Mouse (Mus musculus) heart, postnatal 0 days (tissue): Measurements from ENCODE around the gene Rsbn1l. TPM values are rescaled to one million over a fixed set of nuclear protein-coding genes. Genes with fewer than 3 reads are reported as not detected.

Source experiments
- ATAC-seq: fragments of 200-750 bp; cut with Nextera tagmentation; 2 replicates; pipeline ENCODE4 v1.8.0; 2017; ENCODE audit warnings: low read depth, moderate number of reproducible peaks, moderate library complexity; ENCODE audit not compliant: insufficient read depth
- DNase-seq: peaks from one replicate; pipeline ENCODE4 v3.0.0-alpha.2; 2016; ENCODE audit warnings: low spot score
- H3K27ac ChIP-seq: fragments of 300-500 bp; sonication (generic); 2 replicates; pipeline ENCODE4 v1.5.1; 2014; ENCODE audit warnings: low read depth, mild to moderate bottlenecking
- H3K27me3 ChIP-seq: fragments of 300-500 bp; sonication (generic); 2 replicates; pipeline ENCODE4 v1.6.1; 2014; ENCODE audit warnings: low read length, mixed read lengths; ENCODE audit not compliant: control insufficient read depth, insufficient read depth
- H3K36me3 ChIP-seq: fragments of 300-500 bp; sonication (generic); replicated peaks from 2 replicates; pipeline ENCODE4 v1.6.1; 2014; ENCODE audit warnings: low read length, mixed read lengths; ENCODE audit not compliant: control insufficient read depth, insufficient read depth
- H3K4me1 ChIP-seq: fragments of 300-500 bp; sonication (generic); 2 replicates; pipeline ENCODE4 v1.6.1; 2014; ENCODE audit warnings: antibody characterized with exemption; ENCODE audit not compliant: control insufficient read depth, insufficient read depth
- H3K4me2 ChIP-seq: fragments of 300-500 bp; sonication (generic); 2 replicates; pipeline ENCODE4 v1.6.1; 2014; ENCODE audit warnings: low read depth, mild to moderate bottlenecking, low read length, moderate library complexity
- H3K4me3 ChIP-seq: fragments of 300-500 bp; sonication (generic); 2 replicates; pipeline ENCODE4 v1.5.1; 2014; ENCODE audit warnings: low read depth, low read length
- H3K9ac ChIP-seq: fragments of 300-500 bp; sonication (generic); replicated peaks from 2 replicates; pipeline ENCODE4 v1.6.1; 2014; ENCODE audit warnings: low read depth, low read length, mixed read lengths
- H3K9me3 ChIP-seq: fragments of 300-500 bp; sonication (generic); replicated peaks from 2 replicates; pipeline ENCODE4 v1.6.1; 2016; ENCODE audit warnings: low read length; ENCODE audit not compliant: control insufficient read depth
- CTCF ChIP-seq: IDR thresholded peaks from 2 replicates; pipeline ENCODE4 v1.5.1; 2016; ENCODE audit warnings: antibody characterized with exemption, control low read depth, low read depth
- EP300 ChIP-seq: IDR thresholded peaks from 2 replicates; pipeline ENCODE4 v1.6.1; 2016; ENCODE audit warnings: antibody characterized with exemption, low read depth
- WGBS: fragments of 180-500 bp; shearing (Covaris S2); extraction: QIAGEN DNeasy Blood & Tissue Kit; methylation state at CpG from one replicate; pipeline ENCODE4 v1.1.7; 2014; 5-methylcytosine and 5-hydroxymethylcytosine counted together
- polyA plus RNA-seq: library from polyadenylated mRNA; unstranded; fragments of >200 nt; fragmentation: Nextera tagmentation; extraction: Ambion mirVana; gene quantifications from 2 replicates; pipeline ENCODE4 v1.2.1, GENCODE M21; 2015
- total RNA-seq: library from RNA; depleted of rRNA; stranded (reverse); fragments of >200 nt; gene quantifications from 2 replicates; pipeline ENCODE4 v1.2.3, GENCODE M21; 2014; ENCODE audit warnings: low replicate concordance

The Rsbn1l gene
- total and polyA plus RNA-seq, 2 experiments from 2014 or later = 8.5 to 9.4 TPM

- no peaks in the 10 kb centered on the region for H3K36me3 ChIP-seq
Measured at GRCm38 (mm10) chr5:20880386-20880785, 75.8 kb downstream of the Rsbn1l start.

GRCm38 (mm10) chr5:20876934-20877426 is 79.2 kb downstream of the Rsbn1l start:
- Histone ChIP-seq H3K36me3 (no peaks in the 10 kb centered on the region), H3K4me1 (peaks cover 6% of the 10 kb centered on the region; the same call in 1 of the 2 replicates), H3K4me2 (no peak overlapping the region), H3K27me3 (no peaks in the 10 kb centered on the region), H3K9me3 (no peaks in the 10 kb centered on the region), H3K9ac (no peak overlapping the region), H3K4me3 (no peak overlapping the region), H3K27ac (no peak overlapping the region; the same call in 1 of the 2 replicates)
- TF ChIP-seq CTCF (no peak), EP300 (no peak)
- DNase-seq = no peak
- 46% methylated on average over 1 of the region's 1 CpGs for WGBS
- no peak for ATAC-seq

More at GRCm38 (mm10) chr5:20880386-20880785, 75.8 kb downstream of the Rsbn1l start:
- Histone ChIP-seq H3K9ac (peak overlapping the region; percentile 90), H3K4me3 (peak overlapping the region; percentile 82), H3K4me2 (peak overlapping the region; percentile 72), H3K4me1 (peaks cover 15% of the 10 kb centered on the region), H3K27ac (peak overlapping the region; percentile 93), H3K9me3 (no peaks in the 10 kb centered on the region), H3K27me3 (no peaks in the 10 kb centered on the region)
- ATAC-seq (no peak), DNase-seq (peak; percentile 82)
- 36% methylated on average over 2 of the region's 2 CpGs for WGBS
- TF ChIP-seq EP300 (no peak), CTCF (no peak)

- no peaks in the 10 kb centered on the region for H3K36me3 ChIP-seq
- H3K4me1 ChIP-seq = no peaks in the 10 kb centered on the region
- H3K9ac ChIP-seq = no peak overlapping the region
- 63% methylated on average over 1 of the region's 1 CpGs for WGBS
- H3K27ac ChIP-seq = no peak overlapping the region
- no peak overlapping the region for H3K4me3 ChIP-seq
- H3K27me3 ChIP-seq = no peaks in the 10 kb centered on the region
- H3K4me2 ChIP-seq = no peak overlapping the region
- H3K9me3 ChIP-seq = no peaks in the 10 kb centered on the region
- ATAC-seq (no peak), DNase-seq (no peak)
- TF ChIP-seq EP300 = no peak
- no peak for TF ChIP-seq CTCF
Measured at GRCm38 (mm10) chr5:20873146-20873545, 83.1 kb downstream of the Rsbn1l start.

GRCm38 (mm10) chr5:20865193-20865755 is 90.9 kb downstream of the Rsbn1l start:
- H3K4me1 ChIP-seq = peaks cover 4% of the 10 kb centered on the region; the same call in 1 of the 2 replicates
- H3K4me3 ChIP-seq = no peak overlapping the region
- H3K9ac ChIP-seq = no peak overlapping the region
- no peaks in the 10 kb centered on the region for H3K27me3 ChIP-seq
- no peak for TF ChIP-seq CTCF
- TF ChIP-seq EP300 = no peak
- H3K27ac ChIP-seq = no peak overlapping the region
- no peaks in the 10 kb centered on the region for H3K9me3 ChIP-seq
- no peaks in the 10 kb centered on the region for H3K36me3 ChIP-seq
- no peak for DNase-seq
- 93% methylated on average over 2 of the region's 2 CpGs for whole genome bisulfite sequencing
- no peak overlapping the region for H3K4me2 ChIP-seq
- ATAC-seq = no peak

GRCm38 (mm10) chr5:20864216-20864969 is 91.8 kb downstream of the Rsbn1l start:
- Histone ChIP-seq H3K4me1 (peaks cover 4% of the 10 kb centered on the region; the same call in 1 of the 2 replicates), H3K9me3 (no peaks in the 10 kb centered on the region), H3K27ac (no peak overlapping the region), H3K4me3 (no peak overlapping the region), H3K4me2 (no peak overlapping the region), H3K36me3 (no peaks in the 10 kb centered on the region), H3K9ac (no peak overlapping the region), H3K27me3 (no peaks in the 10 kb centered on the region)
- TF ChIP-seq EP300 (no peak), CTCF (no peak)
- no peak for DNase-seq
- whole genome bisulfite sequencing = 71% methylated on average over 4 of the region's 4 CpGs
- no peak for ATAC-seq
